Comparison of ENCODE assay signal across 25 mouse cellular contexts in the genomic region with DNA sequence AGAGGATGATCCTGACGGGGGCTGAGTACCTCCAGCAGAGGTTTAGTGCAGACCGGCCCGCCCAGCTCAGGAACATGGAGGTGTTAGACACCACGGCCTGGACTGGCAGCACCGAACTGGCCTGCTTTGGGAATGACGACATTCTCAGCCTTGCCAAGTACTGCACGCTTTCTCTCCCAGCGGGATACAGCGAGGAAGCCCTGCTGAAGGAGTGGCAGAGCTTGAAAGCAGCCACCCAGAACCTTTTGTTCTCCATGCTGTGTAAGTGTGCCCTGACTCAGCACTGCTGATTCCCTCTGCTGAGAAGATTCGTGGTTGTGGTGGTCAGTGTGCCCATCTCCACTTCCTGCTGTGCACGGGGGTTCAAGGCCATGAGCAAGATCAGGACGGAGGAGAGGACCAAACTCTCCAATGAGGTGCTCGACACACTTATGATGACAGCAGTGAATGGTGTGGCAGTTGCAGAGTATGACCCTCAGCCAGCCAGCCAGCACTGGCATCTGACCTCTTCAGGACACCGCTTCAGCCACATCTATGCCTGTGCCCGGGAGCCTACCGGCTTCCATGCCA. TPM values are rescaled to one million over a fixed set of nuclear protein-coding genes. Genes with fewer than 3 reads are reported as not detected.
DNase-seq lines count a peak whose midpoint lies in the region; ATAC-seq and TF ChIP-seq lines count a peak whose summit lies in the region.
"Had no signal": no experiment of that assay in that cellular context is flagged by ENCODE, and none has a peak within 500 bp of the region (broad histone marks: within the 10 kb centered on the region; RNA-seq: fewer than 3 reads in every experiment).

No protein-coding gene starts in this region.

- H3K79me2 ChIP-seq in heart, adult 2 months (replicated peaks; ENCODE audit: control insufficient read depth, insufficient read depth, low read length), result no peaks in the 10 kb centered on the region

- H3K4me1 ChIP-seq in heart, embryonic 10.5 days, result peaks cover 8% of the 10 kb centered on the region; the same call in 1 of the 2 replicates
- no peaks in the 10 kb centered on the region; the same call in 1 of the 2 replicates for H3K4me1 ChIP-seq in heart, adult 2 months (ENCODE audit: control insufficient read depth, insufficient read depth, low read length)
- H3K4me1 ChIP-seq: forebrain, embryonic 13.5 days; limb, embryonic 15.5 days; liver, embryonic 15.5 days; midbrain, embryonic 15.5 days had no signal

- no peak for TF ChIP-seq CTCF in heart, adult 2 months (IDR thresholded peaks at IDR 0.05)

- no peak for TF ChIP-seq EP300 in heart, adult 2 months (IDR thresholded peaks at IDR 0.05; ENCODE audit: insufficient read depth, low read depth, low read length)

- peak overlapping the region; percentile 8; the same call in 1 of the 2 replicates for H3K27ac ChIP-seq in heart, embryonic 10.5 days
- no peak overlapping the region for H3K27ac ChIP-seq in heart, adult 2 months
- H3K27ac ChIP-seq: forebrain, embryonic 13.5 days; limb, embryonic 15.5 days; liver, embryonic 15.5 days; midbrain, embryonic 15.5 days had no signal

- no peaks in the 10 kb centered on the region for H3K9me3 ChIP-seq in heart, embryonic 10.5 days
- H3K9me3 ChIP-seq: forebrain, embryonic 13.5 days; G1E; limb, embryonic 15.5 days; liver, embryonic 15.5 days; midbrain, embryonic 15.5 days had no signal

- TF ChIP-seq POLR2A in heart, adult 2 months (IDR thresholded peaks at IDR 0.05; ENCODE audit: insufficient read depth, low read depth, low read length), result no peak

- peak; percentile 48 for ATAC-seq in granulocyte monocyte progenitor cell, adult 5-6 weeks (replicated peaks; ENCODE audit: poor library complexity, severe bottlenecking)
- ATAC-seq: CD4-positive, CD25-positive, alpha-beta regulatory T cell, adult 4 months; forebrain, embryonic 13.5 days; midbrain, embryonic 15.5 days had no signal

- intact Hi-C loops in heart, adult 2 months (cut with DNase I), result no loop called here

- H3K4me3 ChIP-seq in heart, embryonic 10.5 days, result no peak overlapping the region
- no peak overlapping the region for H3K4me3 ChIP-seq in heart, adult 2 months
- H3K4me3 ChIP-seq: forebrain, embryonic 13.5 days; limb, embryonic 15.5 days; liver, embryonic 15.5 days; midbrain, embryonic 15.5 days had no signal

- H3K9ac ChIP-seq in heart, adult 2 months (ENCODE audit: low read depth, low read length), result no peak overlapping the region
- H3K9ac ChIP-seq: forebrain, embryonic 13.5 days; limb, embryonic 15.5 days; liver, embryonic 15.5 days; midbrain, embryonic 15.5 days had no signal

- H3K27me3 ChIP-seq in heart, embryonic 10.5 days (ENCODE audit: insufficient read depth, poor library complexity, severe bottlenecking), result no peaks in the 10 kb centered on the region; the same call in 1 of the 2 replicates
- no peaks in the 10 kb centered on the region for H3K27me3 ChIP-seq in heart, adult 2 months (ENCODE audit: control insufficient read depth, insufficient read depth, low read length)
- H3K27me3 ChIP-seq: forebrain, embryonic 13.5 days; limb, embryonic 15.5 days; liver, embryonic 15.5 days; midbrain, embryonic 15.5 days had no signal

- H3K36me3 ChIP-seq in heart, embryonic 10.5 days, result peaks cover 13% of the 10 kb centered on the region
- no peaks in the 10 kb centered on the region for H3K36me3 ChIP-seq in heart, adult 2 months (ENCODE audit: control insufficient read depth, insufficient read depth, low read length)
- H3K36me3 ChIP-seq: G1E; liver, embryonic 15.5 days had no signal

- DNase-seq in heart, embryonic 10.5 days (ENCODE audit: low spot score), result no peak
- no peak for DNase-seq in heart, adult 2 months
- DNase-seq in 3134 (ENCODE audit: extremely low read depth, insufficient read length, low spot score) (peak; percentile 43), 416B (ENCODE audit: low read depth) (peak; percentile 92)
- DNase-seq in kidney, adult 11 months, result no peak
- DNase-seq in natural killer cell, adult 2 months (ENCODE audit: low spot score in 2 of 2), result no peak
- DNase-seq: gastrocnemius, postnatal 10 days; kidney, adult 18-20 months; kidney, postnatal 14 days; lung, postnatal 10 days; thymus, adult 2 months had no signal

- 85% methylated on average over 16 of the region's 16 CpGs for WGBS in heart, embryonic 10.5 days
- WGBS in heart, adult 2 months, result 71% methylated on average over 16 of the region's 16 CpGs

RNA-seq across cellular contexts. Expression of a gene that starts 7.5 kb away (rescaled TPM):
- 21.1 and 26.6 TPM in 2 replicates for polyA plus RNA-seq in heart, embryonic 10.5 days (2016; fragmentation: Nextera tagmentation; extraction: Ambion mirVana)
- 10 to 100 TPM; 17.8 to 18.1 TPM for total RNA-seq in heart, adult 2 months (2021)
- 18.5 and 24.3 TPM in 2 replicates for polyA plus RNA-seq in heart, adult 2 months (2012; rRNA removed)
- not detected in 2 replicates for total RNA-seq in granulocyte monocyte progenitor cell, adult 5-6 weeks (2014; fragmentation: Nextera tagmentation)
- total RNA-seq in granulocyte monocyte progenitor cell, adult 5-6 weeks (2017), result not detected in 2 replicates
- total RNA-seq: hematopoietic stem cell, adult 5-6 weeks; megakaryocyte-erythroid progenitor cell, adult 5-6 weeks had no signal
- polyA plus RNA-seq: CD4-positive, CD25-positive, alpha-beta regulatory T cell, adult 4 months; G1E had no signal

RNA-seq across cellular contexts. Expression of a gene that starts 24.6 kb away (rescaled TPM):
- 9.5 and 12.9 TPM in 2 replicates for polyA plus RNA-seq in heart, embryonic 10.5 days (2016; fragmentation: Nextera tagmentation; extraction: Ambion mirVana)
- 10 to 100 TPM; 14.9 to 16.6 TPM for total RNA-seq in heart, adult 2 months (2021)
- 13.9 and 19.8 TPM in 2 replicates for polyA plus RNA-seq in heart, adult 2 months (2012; rRNA removed)
- 11.3 and 12.5 TPM in 2 replicates for total RNA-seq in granulocyte monocyte progenitor cell, adult 5-6 weeks (2014; fragmentation: Nextera tagmentation)
- 5.4 and 7.3 TPM in 2 replicates for total RNA-seq in granulocyte monocyte progenitor cell, adult 5-6 weeks (2017)
- polyA plus RNA-seq: G1E had no signal

RNA-seq across cellular contexts. Expression of a gene that starts 42.6 kb away (rescaled TPM):
- 10.5 and 18.2 TPM in 2 replicates for polyA plus RNA-seq in heart, embryonic 10.5 days (2016; fragmentation: Nextera tagmentation; extraction: Ambion mirVana)
- total RNA-seq in heart, adult 2 months (2021), result 10 to 100 TPM; 70.9 to 82.4 TPM
- 93.7 and 99.3 TPM in 2 replicates for polyA plus RNA-seq in heart, adult 2 months (2012; rRNA removed)
- total RNA-seq in granulocyte monocyte progenitor cell, adult 5-6 weeks (2014; fragmentation: Nextera tagmentation), result not detected in 2 replicates
- total RNA-seq in granulocyte monocyte progenitor cell, adult 5-6 weeks (2017), result not detected in 2 replicates
- total RNA-seq: hematopoietic stem cell, adult 5-6 weeks had no signal
- polyA plus RNA-seq: G1E had no signal

RNA-seq across cellular contexts. Expression of a gene that starts 59.5 kb away (rescaled TPM):
- not detected in 2 replicates for polyA plus RNA-seq in heart, embryonic 10.5 days (2016; fragmentation: Nextera tagmentation; extraction: Ambion mirVana)
- not detected for total RNA-seq in heart, adult 2 months (2021)
- not detected in 2 replicates for polyA plus RNA-seq in heart, adult 2 months (2012; rRNA removed)
- total RNA-seq in granulocyte monocyte progenitor cell, adult 5-6 weeks (2014; fragmentation: Nextera tagmentation), result not detected in 2 replicates
- not detected in 2 replicates for total RNA-seq in granulocyte monocyte progenitor cell, adult 5-6 weeks (2017)
- total RNA-seq: G1E; gastrocnemius, postnatal 10 days; hematopoietic stem cell, adult 5-6 weeks; layer of hippocampus, adult 8-10 months; left cerebral cortex, postnatal 25 days; megakaryocyte-erythroid progenitor cell, adult 5-6 weeks had no signal
- polyA plus RNA-seq: CD4-positive, CD25-positive, alpha-beta regulatory T cell, adult 4 months; embryonic facial prominence, embryonic 11.5 days; forebrain, embryonic 13.5 days; frontal cortex, adult 2 months; G1E; limb, embryonic 15.5 days; liver, embryonic 15.5 days; midbrain, embryonic 15.5 days; stomach, embryonic 16.5 days; thymus, adult 2 months had no signal

Comparison
In these comparisons a context has a peak if more than half of its experiments do, and no peak if none do; other contexts are left out.
1. DNase-seq: peak in 3134 (single experiment) and 416B (single experiment); none in heart, embryonic 10.5 days (single experiment), heart, adult 2 months (0 of 2), kidney, adult 11 months (single experiment) and natural killer cell, adult 2 months (0 of 2).
2. RNA of a gene that starts 7.5 kb away (total RNA-seq): 17.8 to 18.1 TPM in heart, adult 2 months; not detected in granulocyte monocyte progenitor cell, adult 5-6 weeks; every median in the first group is over 10 times any median in the second.
3. RNA of a gene that starts 42.6 kb away (total RNA-seq): 70.9 to 82.4 TPM in heart, adult 2 months; not detected in granulocyte monocyte progenitor cell, adult 5-6 weeks; every median in the first group is over 10 times any median in the second.